Comparison of ENCODE assay signal across 15 mouse cellular contexts in the genomic region with DNA sequence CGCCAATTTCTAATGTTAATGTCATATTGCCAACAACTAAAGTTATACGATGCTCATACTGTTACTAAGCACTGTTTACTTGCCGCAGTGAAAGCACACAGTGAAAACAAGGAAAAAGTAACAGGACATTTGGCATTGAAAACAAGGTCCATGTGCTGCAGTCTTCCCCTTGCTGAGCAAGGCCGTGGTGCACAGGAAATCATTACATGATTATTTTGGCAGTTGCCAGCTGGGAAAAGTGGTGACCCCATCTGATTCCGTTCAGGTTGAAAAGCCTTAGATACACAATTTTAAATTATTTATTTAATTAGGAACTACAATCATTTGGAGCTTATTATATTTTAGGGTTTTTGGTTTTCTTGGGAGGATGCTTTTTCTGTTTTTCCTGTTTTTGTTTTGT.
"Had no signal": no experiment of that assay in that cellular context is flagged by ENCODE, and none has a peak within 500 bp of the region (broad histone marks: within the 10 kb centered on the region; RNA-seq: fewer than 3 reads in every experiment).

No protein-coding gene starts in this region.

- DNase-seq: heart, postnatal 10 days; heart, postnatal 36 days; heart, postnatal 4 days; kidney, adult 11 months; kidney, adult 18-20 months; kidney, adult 2 months; kidney, adult 8-10 months; kidney, adult 9 months; kidney, postnatal 10 days; kidney, postnatal 14 days; kidney, postnatal 25 days; kidney, postnatal 36 days; kidney, postnatal 4 days; layer of hippocampus, adult 9-11 months; layer of hippocampus, postnatal 36 days had no signal
